Mouse (Mus musculus) lung, postnatal 0 days (tissue): Measurements from ENCODE around the gene Slc9c1.

Experiments
- CTCF ChIP-seq: IDR thresholded peaks from 2 replicates; pipeline ENCODE4 v1.5.1; 2016; ENCODE audit warnings: antibody characterized with exemption, mild to moderate bottlenecking
- EP300 ChIP-seq: IDR thresholded peaks from 2 replicates; pipeline ENCODE4 v1.6.1; 2016; ENCODE audit warnings: antibody characterized with exemption, mild to moderate bottlenecking, control low read depth

DNA sequence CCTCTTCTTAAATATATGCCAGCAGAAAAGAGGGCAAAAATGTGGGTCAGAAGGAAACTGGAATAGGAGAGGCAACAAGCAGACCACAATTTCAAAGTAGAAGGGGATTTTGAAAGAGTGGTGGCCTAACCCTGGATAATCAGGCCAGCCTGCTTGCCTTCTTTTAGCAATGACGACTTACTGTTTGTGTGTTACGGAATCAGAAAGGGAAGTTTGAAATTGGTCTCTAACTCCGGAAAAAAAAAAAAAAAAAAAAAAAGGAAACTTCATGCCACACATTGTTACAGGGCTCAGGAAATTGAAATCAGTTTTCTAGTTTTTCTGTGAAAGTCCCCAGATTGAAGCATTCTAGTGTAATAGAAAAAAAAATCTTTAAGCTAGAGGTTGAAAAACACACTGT lies 26.6 kb downstream of the Slc9c1 start:
- TF ChIP-seq CTCF (no peak), EP300 (no peak)
